Mouse (Mus musculus) heart, embryonic 16.5 days (tissue): ENCODE results near the gene Coq5. TPM values are rescaled to one million over a fixed set of nuclear protein-coding genes. Genes with fewer than 3 reads are reported as not detected.

Experiments
- ATAC-seq: fragments of 200-750 bp; cut with Nextera tagmentation; replicated peaks from 2 replicates; pipeline ENCODE4 v1.8.0; 2017; ENCODE audit warnings: moderate number of reproducible peaks; ENCODE audit not compliant: insufficient read depth, low FRiP score; ENCODE audit errors: extremely low read depth
- H3K27ac ChIP-seq: fragments of 300-500 bp; sonication (generic); 2 replicates; pipeline ENCODE4 v1.5.1; 2014; ENCODE audit warnings: mild to moderate bottlenecking, low read length, control low read depth, moderate library complexity
- H3K27me3 ChIP-seq: fragments of 300-500 bp; sonication (generic); 2 replicates; pipeline ENCODE4 v1.6.1; 2014; ENCODE audit warnings: low read length, mixed read lengths; ENCODE audit not compliant: control insufficient read depth, insufficient read depth
- H3K36me3 ChIP-seq: fragments of 300-500 bp; sonication (generic); 2 replicates; pipeline ENCODE4 v1.6.1; 2014; ENCODE audit not compliant: control insufficient read depth, insufficient read depth
- H3K4me1 ChIP-seq: fragments of 300-500 bp; sonication (generic); 2 replicates; pipeline ENCODE4 v1.6.1; 2014; ENCODE audit warnings: low read length, mixed read lengths; ENCODE audit not compliant: control insufficient read depth, insufficient read depth
- H3K4me2 ChIP-seq: fragments of 300-500 bp; sonication (generic); 2 replicates; pipeline ENCODE4 v1.6.1; 2014; ENCODE audit warnings: low read depth, mild to moderate bottlenecking, control low read depth, low read length
- H3K4me3 ChIP-seq: fragments of 300-500 bp; sonication (generic); 2 replicates; pipeline ENCODE4 v1.5.1; 2014; ENCODE audit warnings: mild to moderate bottlenecking, control low read depth, low read length
- H3K9ac ChIP-seq: fragments of 300-500 bp; sonication (generic); 2 replicates; pipeline ENCODE4 v1.6.1; 2014; ENCODE audit warnings: low read length, control low read depth
- H3K9me3 ChIP-seq: fragments of 300-500 bp; sonication (generic); replicated peaks from 2 replicates; pipeline ENCODE4 v1.6.1; 2016; ENCODE audit warnings: low read length; ENCODE audit not compliant: control insufficient read depth
- WGBS: fragments of 180-500 bp; shearing (Covaris S2); extraction: QIAGEN DNeasy Blood & Tissue Kit; methylation state at CpG from one replicate; pipeline ENCODE4 v1.1.7; 2014; 5-methylcytosine and 5-hydroxymethylcytosine counted together
- polyA plus RNA-seq: library from polyadenylated mRNA; unstranded; fragments of >200 nt; fragmentation: Nextera tagmentation; extraction: Ambion mirVana; gene quantifications from 2 replicates; pipeline ENCODE4 v1.2.1, GENCODE M21; 2015

Coq5 gene
- polyA plus RNA-seq, 1 experiment from 2014 or later, result 95.7 TPM

- H3K4me1 ChIP-seq, result peaks cover 12% of the 10 kb centered on the region
- H3K27me3 ChIP-seq, result no peaks in the 10 kb centered on the region; the same call in 1 of the 2 replicates
- peak overlapping the region; percentile 86 for H3K27ac ChIP-seq
- H3K9ac ChIP-seq, result peak overlapping the region; percentile 93
- peak; percentile 84 for ATAC-seq
- no peaks in the 10 kb centered on the region for H3K9me3 ChIP-seq
- H3K36me3 ChIP-seq, result peaks cover 31% of the 10 kb centered on the region
- H3K4me2 ChIP-seq, result peak overlapping the region; percentile 97
- peak overlapping the region; percentile 95 for H3K4me3 ChIP-seq
- under 1% methylated on average over 88 of the region's 88 CpGs for WGBS
These were observed 41.4 kb upstream of the Coq5 start for GRCm38 (mm10) chr5:115237803-115238728.

DNA sequence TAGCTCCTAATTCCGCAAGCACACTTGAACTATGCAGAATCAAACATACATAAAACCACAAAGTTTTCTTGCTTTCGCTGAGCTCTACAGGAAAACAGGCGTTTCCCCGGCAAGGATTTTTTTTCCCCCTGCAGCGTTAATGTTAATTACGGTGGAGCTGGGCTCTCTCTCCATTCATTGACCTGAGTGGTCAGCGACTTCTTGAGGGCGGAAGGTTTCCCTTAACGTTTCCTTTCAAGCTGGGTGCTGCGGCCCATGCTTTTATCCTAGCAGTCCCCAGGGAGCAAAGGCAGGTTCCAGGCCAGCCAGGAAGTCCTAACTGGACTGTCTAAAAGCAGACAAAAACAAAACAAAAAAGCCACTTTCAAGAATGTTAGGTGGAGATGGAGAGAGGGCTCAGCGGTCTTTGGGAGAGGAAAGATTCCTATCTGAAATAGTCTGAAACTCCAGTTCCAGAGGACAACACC lies 40.7 kb upstream of the Coq5 start:
- peak overlapping the region; percentile 93 for H3K9ac ChIP-seq
- no peak overlapping the region for H3K27ac ChIP-seq
- peak overlapping the region; percentile 95 for H3K4me3 ChIP-seq
- H3K27me3 ChIP-seq, result no peaks in the 10 kb centered on the region; the same call in 1 of the 2 replicates
- no peaks in the 10 kb centered on the region for H3K9me3 ChIP-seq
- peaks cover 12% of the 10 kb centered on the region for H3K4me1 ChIP-seq
- WGBS, result 11% methylated on average over 11 of the region's 11 CpGs
- ATAC-seq, result no peak
- peaks cover 37% of the 10 kb centered on the region for H3K36me3 ChIP-seq
- H3K4me2 ChIP-seq, result peak overlapping the region; percentile 97

- peaks cover 48% of the 10 kb centered on the region for H3K36me3 ChIP-seq
- H3K27ac ChIP-seq, result no peak overlapping the region
- no peaks in the 10 kb centered on the region for H3K9me3 ChIP-seq
- H3K9ac ChIP-seq, result no peak overlapping the region
- no peak for ATAC-seq
- H3K4me3 ChIP-seq, result no peak overlapping the region
- no peaks in the 10 kb centered on the region for H3K27me3 ChIP-seq
- 76% methylated on average over 11 of the region's 11 CpGs for WGBS
- no peak overlapping the region for H3K4me2 ChIP-seq
- H3K4me1 ChIP-seq, result peaks cover 10% of the 10 kb centered on the region
These were observed 39.3 kb upstream of the Coq5 start for GRCm38 (mm10) chr5:115240191-115240590.

DNA sequence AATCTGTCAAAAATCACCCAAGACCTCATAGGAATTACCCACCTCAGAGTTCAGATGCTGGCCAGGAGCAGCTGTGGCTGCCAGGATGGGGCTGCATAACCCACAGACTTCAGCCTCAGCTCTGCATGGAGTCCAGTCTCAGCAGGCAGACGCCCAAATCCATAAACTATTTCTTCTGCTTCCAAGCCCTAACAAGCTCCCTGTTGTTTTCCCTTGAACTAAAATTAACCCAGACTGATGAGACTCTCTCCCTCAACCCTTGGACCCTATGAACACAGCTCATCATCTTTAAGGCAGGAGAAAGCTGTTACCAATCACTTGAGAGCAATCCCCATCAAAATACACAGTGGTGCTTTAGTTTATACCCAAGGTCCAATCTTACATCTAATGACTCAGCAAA lies 24.0 kb upstream of the Coq5 start:
- no peak for ATAC-seq
- no peak overlapping the region for H3K4me3 ChIP-seq
- H3K9ac ChIP-seq, result no peak overlapping the region
- H3K27me3 ChIP-seq, result no peaks in the 10 kb centered on the region
- H3K4me2 ChIP-seq, result no peak overlapping the region
- H3K4me1 ChIP-seq, result no peaks in the 10 kb centered on the region
- peaks cover 48% of the 10 kb centered on the region for H3K36me3 ChIP-seq
- H3K9me3 ChIP-seq, result no peaks in the 10 kb centered on the region
- 83% methylated on average over 1 of the region's 1 CpGs for WGBS
- H3K27ac ChIP-seq, result no peak overlapping the region

- H3K4me2 ChIP-seq, result no peak overlapping the region
- no peaks in the 10 kb centered on the region for H3K9me3 ChIP-seq
- H3K4me1 ChIP-seq, result no peaks in the 10 kb centered on the region
- no peak overlapping the region for H3K27ac ChIP-seq
- ATAC-seq, result no peak
- H3K27me3 ChIP-seq, result no peaks in the 10 kb centered on the region
- no peak overlapping the region for H3K9ac ChIP-seq
- H3K4me3 ChIP-seq, result no peak overlapping the region
- peaks cover 36% of the 10 kb centered on the region for H3K36me3 ChIP-seq
- WGBS, result 86% methylated on average over 10 of the region's 10 CpGs
These were observed 22.4 kb upstream of the Coq5 start for GRCm38 (mm10) chr5:115256909-115257546.

- no peak for ATAC-seq
- H3K27ac ChIP-seq, result no peak overlapping the region
- no peak overlapping the region for H3K4me3 ChIP-seq
- no peaks in the 10 kb centered on the region for H3K27me3 ChIP-seq
- no peak overlapping the region for H3K4me2 ChIP-seq
- peaks cover 34% of the 10 kb centered on the region for H3K36me3 ChIP-seq
- H3K9me3 ChIP-seq, result no peaks in the 10 kb centered on the region
- peaks cover 2% of the 10 kb centered on the region; the same call in 1 of the 2 replicates for H3K4me1 ChIP-seq
- WGBS, result 88% methylated on average over 6 of the region's 6 CpGs
- no peak overlapping the region for H3K9ac ChIP-seq
These were observed 19.1 kb upstream of the Coq5 start for GRCm38 (mm10) chr5:115260356-115260755.

DNA sequence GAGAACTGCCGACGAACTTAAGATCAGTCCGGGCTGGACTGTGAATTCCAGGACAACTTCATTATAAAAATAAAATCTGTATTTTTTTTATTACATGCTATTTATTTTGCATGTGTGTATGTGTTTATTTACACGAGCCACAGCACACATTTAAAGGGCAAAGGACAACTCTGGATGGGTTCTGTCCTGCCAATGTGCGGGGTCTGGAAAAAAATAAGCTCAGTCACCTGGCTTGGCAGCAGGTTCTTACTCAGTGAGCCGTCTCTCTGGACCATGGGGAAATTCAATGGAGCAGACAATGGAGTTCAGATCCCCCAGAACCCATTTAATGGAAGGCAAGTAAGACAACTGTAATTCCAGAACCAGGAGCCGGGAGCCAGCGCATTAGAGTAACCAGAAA lies 18.3 kb upstream of the Coq5 start:
- 87% methylated on average over 8 of the region's 8 CpGs for WGBS
- no peak overlapping the region for H3K4me2 ChIP-seq
- peaks cover 28% of the 10 kb centered on the region for H3K36me3 ChIP-seq
- no peak overlapping the region for H3K27ac ChIP-seq
- no peak overlapping the region for H3K9ac ChIP-seq
- no peak overlapping the region for H3K4me3 ChIP-seq
- ATAC-seq, result no peak
- no peaks in the 10 kb centered on the region for H3K9me3 ChIP-seq
- H3K27me3 ChIP-seq, result no peaks in the 10 kb centered on the region
- peaks cover 8% of the 10 kb centered on the region for H3K4me1 ChIP-seq

DNA sequence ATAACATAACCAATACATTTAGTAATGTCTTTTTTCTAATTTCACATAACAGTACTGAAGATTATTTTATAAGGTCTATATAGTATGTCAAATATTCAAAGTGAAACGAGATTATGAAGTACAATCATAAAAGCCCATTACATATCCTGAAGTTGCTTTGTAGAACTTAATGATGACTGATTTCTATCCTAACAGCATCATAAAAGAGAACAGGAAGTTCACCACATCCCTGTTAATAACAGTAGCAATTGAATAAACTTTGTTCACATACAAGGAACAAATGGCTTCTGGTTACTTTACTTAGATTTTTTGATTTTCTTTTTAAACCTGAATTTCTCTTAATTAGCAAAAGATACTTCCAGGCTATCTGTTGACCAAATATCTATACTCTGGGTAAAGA lies 17.6 kb upstream of the Coq5 start:
- Histone ChIP-seq H3K36me3 (peaks cover 22% of the 10 kb centered on the region), H3K27ac (no peak overlapping the region), H3K9ac (no peak overlapping the region), H3K4me2 (no peak overlapping the region), H3K4me1 (peaks cover 15% of the 10 kb centered on the region), H3K27me3 (no peaks in the 10 kb centered on the region), H3K9me3 (no peaks in the 10 kb centered on the region), H3K4me3 (no peak overlapping the region)
- no peak for ATAC-seq
- WGBS, result 83% methylated on average over 1 of the region's 1 CpGs
